In genomic region chr4:152153771-152154177, GRCm38 (mm10) we compare ENCODE assay signal across 8 mouse cellular contexts. TPM values are rescaled to one million over a fixed set of nuclear protein-coding genes. Genes with fewer than 3 reads are reported as not detected.
A peak's percentile ranks its signal among the peaks of the same experiment; 100 is the strongest.
DNase-seq lines count a peak whose midpoint lies in the region; ATAC-seq and TF ChIP-seq lines count a peak whose summit lies in the region.

No protein-coding gene starts in this region.

- no peak for TF ChIP-seq EP300 in heart, postnatal 0 days (IDR thresholded peaks at IDR 0.05; ENCODE audit: low read depth)

- peak overlapping the region; percentile 47; the same call in 1 of the 2 replicates for H3K27ac ChIP-seq in bone marrow, adult 2 months (ENCODE audit: control insufficient read depth, insufficient read depth, low read depth, low read length, poor library complexity)
- H3K27ac ChIP-seq in forebrain, embryonic 10.5 days: no peak overlapping the region
- H3K27ac ChIP-seq in heart, postnatal 0 days (ENCODE audit: low read depth): no peak overlapping the region
- no peak overlapping the region for H3K27ac ChIP-seq in neural tube, embryonic 15.5 days (replicated peaks)

- TF ChIP-seq POLR2A in bone marrow, adult 2 months (IDR thresholded peaks at IDR 0.05; ENCODE audit: borderline replicate concordance, control insufficient read depth, low read depth, low read length): no peak
- no peak; the same call in 1 of the 2 replicates for TF ChIP-seq POLR2A in lung, adult 2 months (IDR thresholded peaks at IDR 0.05; ENCODE audit: borderline replicate concordance, extremely low read depth, low read depth, low read length)

- peaks cover 2% of the 10 kb centered on the region; the same call in 1 of the 2 replicates for H3K4me1 ChIP-seq in bone marrow, adult 2 months (ENCODE audit: control insufficient read depth, insufficient read depth, low read length)
- H3K4me1 ChIP-seq in forebrain, embryonic 10.5 days: peaks cover 32% of the 10 kb centered on the region
- peaks cover 5% of the 10 kb centered on the region; the same call in 1 of the 2 replicates for H3K4me1 ChIP-seq in heart, postnatal 0 days (ENCODE audit: control insufficient read depth, insufficient read depth)
- H3K4me1 ChIP-seq in lung, adult 2 months (ENCODE audit: control insufficient read depth, insufficient read depth, low read length): peaks cover 11% of the 10 kb centered on the region; the same call in 1 of the 2 replicates
- peaks cover 25% of the 10 kb centered on the region for H3K4me1 ChIP-seq in neural tube, embryonic 15.5 days

- peak; percentile 99 for TF ChIP-seq CTCF in bone marrow, adult 2 months (IDR thresholded peaks at IDR 0.05; ENCODE audit: control insufficient read depth, insufficient read depth, low read length)
- peak; percentile 73 for TF ChIP-seq CTCF in heart, postnatal 0 days (IDR thresholded peaks at IDR 0.05; ENCODE audit: low read depth)
- peak; percentile 86 for TF ChIP-seq CTCF in lung, adult 2 months (IDR thresholded peaks at IDR 0.05; ENCODE audit: insufficient read depth, low read length)

- WGBS in bone marrow, adult 2 months: under 1% methylated on average over 23 of the region's 23 CpGs
- WGBS in forebrain, embryonic 10.5 days: 3% methylated on average over 23 of the region's 23 CpGs
- 2% methylated on average over 23 of the region's 23 CpGs for WGBS in heart, postnatal 0 days
- 2% methylated on average over 23 of the region's 23 CpGs for WGBS in lung, adult 2 months
- WGBS in neural tube, embryonic 15.5 days: 2% methylated on average over 23 of the region's 23 CpGs

- H3K4me2 ChIP-seq in heart, postnatal 0 days (ENCODE audit: low read depth, low read length): peak overlapping the region; percentile 53
- peak overlapping the region; percentile 42 for H3K4me2 ChIP-seq in neural tube, embryonic 15.5 days

- peak overlapping the region; percentile 4 for H3K4me3 ChIP-seq in bone marrow, adult 2 months (replicated peaks; ENCODE audit: control insufficient read depth, low read depth, low read length)
- H3K4me3 ChIP-seq in forebrain, embryonic 10.5 days: peak overlapping the region; percentile 33
- H3K4me3 ChIP-seq in heart, postnatal 0 days (ENCODE audit: low read depth, low read length): peak overlapping the region; percentile 32
- H3K4me3 ChIP-seq in lung, adult 2 months (replicated peaks; ENCODE audit: extremely low read depth, low read depth, low read length): peak overlapping the region; percentile 23
- H3K4me3 ChIP-seq in neural tube, embryonic 15.5 days (replicated peaks): peak overlapping the region; percentile 13; the same call in 1 of the 2 replicates

- no peaks in the 10 kb centered on the region for H3K9me3 ChIP-seq in forebrain, embryonic 10.5 days
- no peaks in the 10 kb centered on the region for H3K9me3 ChIP-seq in heart, postnatal 0 days (replicated peaks; ENCODE audit: control insufficient read depth, low read length)
- no peaks in the 10 kb centered on the region for H3K9me3 ChIP-seq in neural tube, embryonic 15.5 days (replicated peaks)

- peak; percentile 94 for ATAC-seq in CD4-positive, CD25-positive, alpha-beta regulatory T cell, adult 4 months
- ATAC-seq in heart, postnatal 0 days (ENCODE audit: insufficient read depth, low read depth): peak; percentile 59
- no peak for ATAC-seq in neural tube, embryonic 15.5 days (ENCODE audit: low FRiP score)

- H3K27me3 ChIP-seq in forebrain, embryonic 10.5 days (ENCODE audit: poor library complexity, severe bottlenecking): peaks cover 96% of the 10 kb centered on the region
- H3K27me3 ChIP-seq in heart, postnatal 0 days (ENCODE audit: control insufficient read depth, insufficient read depth, low read length): peaks cover 59% of the 10 kb centered on the region
- H3K27me3 ChIP-seq in neural tube, embryonic 15.5 days (replicated peaks): peaks cover 91% of the 10 kb centered on the region

- H3K9ac ChIP-seq in heart, postnatal 0 days (replicated peaks; ENCODE audit: low read depth, low read length): no peak overlapping the region
- no peak overlapping the region for H3K9ac ChIP-seq in neural tube, embryonic 15.5 days (replicated peaks)

- H3K36me3 ChIP-seq in forebrain, embryonic 10.5 days (replicated peaks): no peaks in the 10 kb centered on the region
- no peaks in the 10 kb centered on the region for H3K36me3 ChIP-seq in heart, postnatal 0 days (replicated peaks; ENCODE audit: control insufficient read depth, insufficient read depth, low read length)
- H3K36me3 ChIP-seq in neural tube, embryonic 15.5 days: no peaks in the 10 kb centered on the region

- DNase-seq in forebrain, embryonic 10.5 days (ENCODE audit: extremely low spot score, low spot score): peak; percentile 85
- DNase-seq in heart, postnatal 0 days (ENCODE audit: low spot score): peak; percentile 77
- peak; percentile 83 to 94 for DNase-seq in kidney, postnatal 36 days
- DNase-seq in lung, adult 2 months: peak; percentile 89
- DNase-seq in thymus, postnatal 0 days (ENCODE audit: low spot score): peak; percentile 96

RNA-seq across cellular contexts. Expression of gene Espn, which starts 1.6 kb away (rescaled TPM):
- 1 to 10 TPM; 9.5 to 9.9 TPM for polyA plus RNA-seq in CD4-positive, CD25-positive, alpha-beta regulatory T cell, adult 4 months (2017; shearing (Covaris generic))
- polyA plus RNA-seq in bone marrow, adult 2 months (2011; ENCODE audit: insufficient read depth, insufficient read length, low replicate concordance, missing spikeins): 0.61 TPM in 1 of 2 replicates, not detected in the other
- polyA plus RNA-seq in forebrain, embryonic 10.5 days (2016; fragmentation: Nextera tagmentation; extraction: Ambion mirVana): 5.6 and 5.9 TPM in 2 replicates
- 0.34 and 0.97 TPM in 2 replicates for total RNA-seq in heart, postnatal 0 days (2014; rRNA removed; ENCODE audit: low replicate concordance)
- polyA plus RNA-seq in heart, postnatal 0 days (2015; fragmentation: Nextera tagmentation; extraction: Ambion mirVana): 0.69 and 0.87 TPM in 2 replicates
- polyA plus RNA-seq in lung, adult 2 months (2012; rRNA removed): 9.8 and 16.3 TPM in 2 replicates
- polyA plus RNA-seq in neural tube, embryonic 15.5 days (2015; fragmentation: Nextera tagmentation; extraction: Ambion mirVana): 0.31 and 3.3 TPM in 2 replicates
- polyA plus RNA-seq in thymus, postnatal 0 days (2015; fragmentation: Nextera tagmentation; extraction: Ambion mirVana): 3.2 and 3.6 TPM in 2 replicates

RNA-seq across cellular contexts. Expression of gene Hes2, which starts 4.9 kb away (rescaled TPM):
- not detected for polyA plus RNA-seq in CD4-positive, CD25-positive, alpha-beta regulatory T cell, adult 4 months (2017; shearing (Covaris generic))
- polyA plus RNA-seq in bone marrow, adult 2 months (2011; ENCODE audit: insufficient read depth, insufficient read length, low replicate concordance, missing spikeins): not detected in 2 replicates
- polyA plus RNA-seq in forebrain, embryonic 10.5 days (2016; fragmentation: Nextera tagmentation; extraction: Ambion mirVana): not detected in 2 replicates
- total RNA-seq in heart, postnatal 0 days (2014; rRNA removed; ENCODE audit: low replicate concordance): not detected in 2 replicates
- polyA plus RNA-seq in heart, postnatal 0 days (2015; fragmentation: Nextera tagmentation; extraction: Ambion mirVana): not detected in 2 replicates
- polyA plus RNA-seq in lung, adult 2 months (2012; rRNA removed): 5.4 and 6.2 TPM in 2 replicates
- polyA plus RNA-seq in neural tube, embryonic 15.5 days (2015; fragmentation: Nextera tagmentation; extraction: Ambion mirVana): not detected in 2 replicates
- polyA plus RNA-seq in thymus, postnatal 0 days (2015; fragmentation: Nextera tagmentation; extraction: Ambion mirVana): 0.21 TPM in 1 of 2 replicates, not detected in the other

RNA-seq across cellular contexts. Expression of gene Acot7, which starts 24.2 kb away (rescaled TPM):
- 100 to 1,000 TPM; 108 to 145 TPM for polyA plus RNA-seq in CD4-positive, CD25-positive, alpha-beta regulatory T cell, adult 4 months (2017; shearing (Covaris generic))
- polyA plus RNA-seq in bone marrow, adult 2 months (2011; ENCODE audit: insufficient read depth, insufficient read length, low replicate concordance, missing spikeins): 12.4 and 32.0 TPM in 2 replicates
- 61.0 and 64.4 TPM in 2 replicates for polyA plus RNA-seq in forebrain, embryonic 10.5 days (2016; fragmentation: Nextera tagmentation; extraction: Ambion mirVana)
- 17.9 and 39.5 TPM in 2 replicates for total RNA-seq in heart, postnatal 0 days (2014; rRNA removed; ENCODE audit: low replicate concordance)
- 68.8 and 73.5 TPM in 2 replicates for polyA plus RNA-seq in heart, postnatal 0 days (2015; fragmentation: Nextera tagmentation; extraction: Ambion mirVana)
- polyA plus RNA-seq in lung, adult 2 months (2012; rRNA removed): 118 and 125 TPM in 2 replicates
- 402 and 456 TPM in 2 replicates for polyA plus RNA-seq in neural tube, embryonic 15.5 days (2015; fragmentation: Nextera tagmentation; extraction: Ambion mirVana)
- 65.1 and 98.8 TPM in 2 replicates for polyA plus RNA-seq in thymus, postnatal 0 days (2015; fragmentation: Nextera tagmentation; extraction: Ambion mirVana)

RNA-seq across cellular contexts. Expression of gene Tnfrsf25, which starts 38.0 kb away (rescaled TPM):
- 100 to 1,000 TPM; 125 to 170 TPM for polyA plus RNA-seq in CD4-positive, CD25-positive, alpha-beta regulatory T cell, adult 4 months (2017; shearing (Covaris generic))
- 2.6 and 3.3 TPM in 2 replicates for polyA plus RNA-seq in bone marrow, adult 2 months (2011; ENCODE audit: insufficient read depth, insufficient read length, low replicate concordance, missing spikeins)
- polyA plus RNA-seq in forebrain, embryonic 10.5 days (2016; fragmentation: Nextera tagmentation; extraction: Ambion mirVana): 0.72 and 0.96 TPM in 2 replicates
- total RNA-seq in heart, postnatal 0 days (2014; rRNA removed; ENCODE audit: low replicate concordance): 0.89 TPM in 1 of 2 replicates, not detected in the other
- polyA plus RNA-seq in heart, postnatal 0 days (2015; fragmentation: Nextera tagmentation; extraction: Ambion mirVana): 0.75 and 1.2 TPM in 2 replicates
- polyA plus RNA-seq in lung, adult 2 months (2012; rRNA removed): 8.1 and 12.7 TPM in 2 replicates
- polyA plus RNA-seq in neural tube, embryonic 15.5 days (2015; fragmentation: Nextera tagmentation; extraction: Ambion mirVana): 1.2 and 2.4 TPM in 2 replicates
- polyA plus RNA-seq in thymus, postnatal 0 days (2015; fragmentation: Nextera tagmentation; extraction: Ambion mirVana): 37.7 and 44.1 TPM in 2 replicates
